Mouse (Mus musculus) urinary bladder, postnatal 25 days (tissue): Measurements from ENCODE around the gene Cnpy4.
"Not testable (repeated sequence)": the region's sequence is repeated elsewhere in the genome, so short reads cannot be mapped to it uniquely, and the experiment has no call there.

Experiments used
- DNase-seq: peaks from one replicate; pipeline ENCODE4 v3.0.0; 2022; ENCODE audit warnings: low spot score

Cnpy4 gene

DNA sequence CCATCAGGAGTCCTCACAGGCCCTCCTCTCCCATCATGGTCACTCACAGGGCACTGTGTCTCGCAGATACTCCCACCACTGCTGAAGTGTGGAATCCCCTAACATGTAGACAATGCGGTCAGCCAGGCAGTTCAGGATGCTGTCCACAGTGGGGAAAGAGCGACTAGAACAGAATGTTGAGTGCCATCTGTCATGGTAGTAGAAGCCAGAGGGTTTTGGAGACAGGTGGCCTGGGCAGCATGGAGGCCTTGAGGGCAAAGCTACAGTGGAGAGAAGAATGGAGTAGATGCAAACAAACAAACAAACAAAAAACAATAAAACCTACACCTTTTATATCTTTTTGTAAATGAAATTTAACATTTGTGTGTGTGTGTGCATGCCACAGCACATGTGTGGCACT lies 14.8 kb downstream of the Cnpy4 start:
- no peak for DNase-seq

DNA sequence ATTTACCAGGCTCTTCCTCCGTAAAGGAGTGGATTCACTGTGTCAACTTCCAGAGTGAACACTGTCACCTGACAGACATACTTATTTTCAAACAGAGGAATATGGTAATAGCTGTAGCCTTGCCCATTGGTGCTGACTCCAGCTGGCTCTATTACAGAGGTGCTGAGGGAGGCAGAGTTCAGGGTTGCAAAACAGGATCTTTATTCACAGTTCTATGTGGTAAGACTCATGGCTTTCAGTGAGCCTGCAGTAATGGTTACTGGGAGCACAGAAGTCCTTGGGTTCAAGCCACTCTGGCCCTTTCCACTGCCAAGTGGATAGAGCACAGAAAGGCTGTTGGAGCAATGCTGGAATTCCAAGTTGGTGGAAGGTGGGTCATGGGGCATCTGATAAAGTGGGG lies 20.0 kb downstream of the Cnpy4 start:
- no peak for DNase-seq

DNA sequence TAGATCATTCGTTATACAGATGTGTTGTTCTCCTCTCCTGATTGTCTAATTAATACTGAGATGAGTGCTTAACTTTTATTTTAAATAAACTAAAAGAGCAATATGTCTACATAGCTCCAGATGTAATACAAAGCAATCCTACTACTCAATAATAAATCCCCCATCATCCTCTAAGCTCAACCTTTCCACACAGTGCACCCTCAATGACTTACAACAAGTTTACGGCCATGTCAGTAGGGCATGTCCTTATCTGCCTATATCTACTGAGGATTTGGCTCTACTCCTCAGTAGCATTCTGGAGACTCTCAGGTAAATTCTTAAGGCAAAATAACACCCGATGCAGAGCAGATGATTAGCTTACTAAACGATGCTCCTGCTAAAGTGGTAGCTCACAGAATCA lies 20.6 kb downstream of the Cnpy4 start:
- DNase-seq: no peak

DNA sequence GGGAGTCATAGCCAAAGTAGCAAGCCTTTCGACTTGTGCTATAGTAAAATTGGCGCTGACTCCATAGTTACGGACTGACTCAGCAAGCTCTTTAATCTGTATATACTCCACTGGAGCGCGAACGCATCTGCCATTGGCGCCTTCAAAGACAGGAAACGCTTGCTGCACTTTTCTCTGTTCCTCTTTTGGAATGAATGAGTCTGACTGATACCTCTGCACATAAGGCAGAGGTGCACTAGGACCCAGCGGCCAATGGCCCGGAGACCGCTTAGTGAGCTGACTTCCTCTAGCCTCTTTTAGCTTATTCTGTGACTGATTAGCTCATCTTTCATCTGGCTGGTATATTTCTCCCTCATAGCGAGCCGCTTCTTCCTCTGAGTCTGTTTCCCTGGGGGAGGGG lies 29.3 kb downstream of the Cnpy4 start:
- DNase-seq: not testable (repeated sequence)

DNA sequence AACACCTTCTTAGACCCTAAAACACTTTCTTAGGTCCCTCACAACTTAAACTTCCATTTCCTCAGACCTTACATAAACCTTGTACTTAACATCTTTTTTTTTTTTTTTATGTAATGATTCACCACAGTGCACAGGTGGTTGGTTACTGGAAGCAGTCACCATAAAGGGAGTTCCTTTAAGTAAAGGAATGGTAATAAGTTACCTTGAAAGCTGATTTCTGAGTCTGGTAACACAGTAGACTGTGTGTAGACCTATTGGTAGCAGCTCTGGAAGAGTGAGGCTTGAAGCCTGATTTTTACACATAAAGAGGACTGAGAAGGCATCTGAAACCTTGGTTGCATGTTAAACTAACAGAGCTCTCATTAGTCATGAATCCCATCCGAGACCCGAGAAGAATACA lies 32.6 kb downstream of the Cnpy4 start:
- DNase-seq: no peak

DNA sequence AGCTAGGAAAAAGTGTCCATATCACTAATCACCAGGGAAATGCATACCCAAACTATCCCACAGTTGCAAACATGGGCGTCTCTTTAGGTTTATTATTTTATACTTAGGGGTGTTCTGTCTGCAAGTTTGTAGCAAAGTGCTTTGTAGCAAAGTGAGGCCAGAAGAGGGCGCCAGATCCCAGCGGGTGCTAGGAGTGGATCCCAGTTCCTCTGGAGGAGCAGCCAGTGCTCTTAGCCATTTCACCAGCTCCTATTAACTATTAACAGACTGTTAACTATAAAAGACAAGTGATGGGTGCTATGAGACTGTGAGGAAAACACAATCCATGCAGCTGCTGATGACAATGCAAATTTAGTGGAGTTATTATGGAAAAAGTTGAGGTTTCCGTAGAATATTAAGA lies 34.8 kb downstream of the Cnpy4 start:
- peak; percentile 91 for DNase-seq

DNA sequence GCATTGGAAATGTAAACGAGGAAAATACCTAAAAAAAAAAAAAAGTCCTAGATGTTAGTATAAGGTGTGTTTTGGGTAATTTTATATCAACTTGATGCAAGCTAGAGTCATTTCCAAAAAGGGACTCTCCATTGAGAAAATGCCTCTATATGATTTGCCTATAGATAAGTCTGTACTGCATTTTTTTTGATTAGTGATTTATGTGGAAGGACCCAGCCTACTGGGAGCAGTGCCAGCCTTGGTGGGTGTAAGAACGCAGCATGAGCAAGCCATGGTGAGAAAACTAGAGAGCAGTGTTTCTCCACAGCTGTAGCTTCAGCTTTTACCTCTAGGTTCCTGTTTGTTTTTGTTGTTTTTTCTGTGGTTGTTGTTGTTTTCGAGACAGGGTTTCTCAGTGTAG lies 36.0 kb downstream of the Cnpy4 start:
- no peak for DNase-seq

DNA sequence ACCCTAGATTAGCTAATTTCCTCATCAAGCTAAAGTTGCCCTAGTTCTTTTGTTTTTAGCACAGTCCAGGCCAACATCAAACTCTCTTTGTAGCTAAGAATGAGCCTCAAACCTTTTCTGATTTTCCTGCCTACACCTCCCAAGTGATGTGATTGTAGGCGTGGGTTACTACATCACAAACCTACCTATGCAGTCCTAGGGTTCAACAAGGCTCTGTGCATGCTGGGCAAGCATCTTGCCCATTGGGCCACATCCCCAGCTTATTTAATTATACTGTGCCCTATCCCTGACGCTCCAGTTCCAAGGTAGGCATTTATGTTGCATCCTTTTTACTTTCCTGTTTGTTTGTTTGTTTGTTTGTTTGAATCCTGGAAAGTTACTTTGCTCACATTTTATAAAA lies 38.4 kb downstream of the Cnpy4 start, which contains the start of gene Nxpe5:
Nxpe5 (plus strand) TSS at position 199 of the 400 bp plus-strand sequence.
- no peak for DNase-seq

DNA sequence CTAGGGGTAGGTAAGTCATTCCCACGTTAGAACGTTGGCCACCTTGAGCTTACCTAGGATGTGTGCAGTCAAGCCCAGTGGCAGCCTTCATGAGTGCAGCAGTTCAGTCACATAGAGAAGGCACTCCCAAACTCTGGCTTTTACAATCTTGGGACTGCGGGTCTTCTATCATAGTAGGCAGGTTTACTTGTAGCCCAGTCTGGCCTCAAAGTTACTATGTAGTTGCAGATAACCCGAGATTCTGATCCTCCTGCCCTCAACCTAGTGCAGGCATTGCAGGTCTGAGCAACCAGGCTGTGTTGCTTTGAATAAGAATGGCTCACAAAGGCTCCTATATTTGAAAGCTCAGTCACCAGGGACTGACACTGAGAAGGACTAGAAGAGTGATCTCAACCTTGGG lies 39.2 kb downstream of the Cnpy4 start:
- no peak for DNase-seq

DNA sequence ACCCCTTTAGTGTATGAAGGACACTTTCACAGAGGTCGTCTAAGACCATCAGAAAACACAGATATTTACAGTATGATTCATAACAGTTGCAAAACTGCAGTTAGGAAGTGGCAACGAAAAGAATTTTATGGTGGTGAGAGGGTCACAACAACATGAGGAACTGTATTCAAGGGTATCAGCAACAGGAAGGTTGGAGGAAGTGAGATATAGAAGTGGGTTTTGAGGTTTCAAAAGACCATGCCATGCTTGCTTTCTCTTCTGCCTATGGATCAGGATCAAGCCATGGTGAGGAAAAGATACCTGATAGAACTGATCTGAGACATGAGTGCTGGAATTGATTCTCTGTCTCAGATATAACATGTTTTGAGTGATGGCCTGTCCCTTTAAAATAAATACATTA lies 40.1 kb downstream of the Cnpy4 start:
- DNase-seq: no peak

DNA sequence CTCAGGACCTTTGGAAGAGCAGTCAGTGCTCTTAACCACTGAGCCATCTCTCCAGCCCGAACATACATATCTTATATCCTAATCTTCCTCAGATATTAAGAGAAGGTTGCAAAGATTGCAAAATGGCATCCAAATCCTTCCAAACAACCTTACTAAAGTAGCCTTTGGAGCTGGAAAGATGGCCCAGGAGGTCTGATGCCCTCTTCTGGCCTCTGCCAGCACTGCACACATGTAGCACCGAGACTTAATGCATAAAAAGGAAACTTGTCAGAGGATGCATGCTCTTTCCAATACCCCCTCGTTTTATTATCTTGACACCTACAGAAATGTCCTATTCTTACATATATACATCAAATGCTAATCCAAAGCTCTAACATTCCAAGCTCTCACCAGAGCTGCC lies 40.7 kb downstream of the Cnpy4 start:
- DNase-seq: no peak

DNA sequence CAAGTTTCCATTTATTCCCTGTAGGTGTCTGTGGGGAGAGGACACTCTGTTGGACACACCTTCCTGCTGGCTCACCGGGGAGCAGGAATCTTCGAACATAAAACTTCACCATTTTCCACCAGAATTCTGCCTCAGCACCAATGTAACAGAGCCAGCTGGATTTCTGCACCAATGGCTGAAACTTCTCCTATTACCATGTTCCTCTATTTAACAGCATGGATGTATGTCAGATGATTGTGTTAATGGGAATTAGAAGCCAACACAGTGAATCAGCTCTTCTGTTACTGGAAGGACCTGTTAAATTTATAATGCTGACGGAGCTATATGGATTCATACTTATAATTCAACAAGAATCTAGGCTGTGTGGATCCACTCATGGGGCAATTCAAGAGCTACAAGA lies 42.2 kb downstream of the Cnpy4 start:
- no peak for DNase-seq

DNA sequence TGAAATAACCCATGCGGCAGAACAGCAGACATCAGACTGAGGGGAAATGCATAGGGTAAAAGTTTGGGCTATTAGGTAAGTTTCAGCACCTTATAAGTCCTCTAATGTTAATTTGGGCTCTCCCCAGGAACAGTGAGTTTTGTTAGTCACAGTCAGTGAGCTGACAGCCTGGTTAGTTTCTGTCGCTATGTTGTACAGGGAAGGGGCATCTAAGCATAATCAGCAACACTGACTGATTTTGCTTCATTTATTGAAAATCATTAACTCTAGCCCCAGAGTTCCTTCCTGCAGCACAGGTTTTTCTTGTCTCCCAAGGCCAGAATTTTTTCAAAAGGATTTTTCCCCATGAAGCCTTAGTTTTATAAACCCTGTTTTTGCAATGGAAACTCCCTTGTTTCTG lies 46.5 kb downstream of the Cnpy4 start:
- no peak for DNase-seq

DNA sequence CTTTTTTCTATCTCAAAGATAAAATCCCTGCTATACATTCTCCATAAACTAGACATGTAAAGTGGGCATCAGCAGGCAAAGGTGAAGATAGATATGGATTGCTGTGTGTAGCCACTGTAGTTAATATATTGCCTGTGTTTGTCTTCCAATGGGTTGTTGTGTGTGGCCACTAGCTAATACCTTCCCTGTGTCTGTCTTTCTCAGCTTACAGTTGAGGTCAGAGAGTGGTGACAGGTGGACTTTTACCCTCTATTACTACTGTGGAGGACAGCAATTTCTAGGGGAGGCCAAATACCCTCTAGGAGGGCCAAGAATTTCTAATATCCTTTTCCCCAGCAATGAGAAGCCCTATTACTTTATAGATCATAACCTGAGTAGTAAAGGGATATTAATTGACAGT lies 46.9 kb downstream of the Cnpy4 start:
- DNase-seq: no peak

DNA sequence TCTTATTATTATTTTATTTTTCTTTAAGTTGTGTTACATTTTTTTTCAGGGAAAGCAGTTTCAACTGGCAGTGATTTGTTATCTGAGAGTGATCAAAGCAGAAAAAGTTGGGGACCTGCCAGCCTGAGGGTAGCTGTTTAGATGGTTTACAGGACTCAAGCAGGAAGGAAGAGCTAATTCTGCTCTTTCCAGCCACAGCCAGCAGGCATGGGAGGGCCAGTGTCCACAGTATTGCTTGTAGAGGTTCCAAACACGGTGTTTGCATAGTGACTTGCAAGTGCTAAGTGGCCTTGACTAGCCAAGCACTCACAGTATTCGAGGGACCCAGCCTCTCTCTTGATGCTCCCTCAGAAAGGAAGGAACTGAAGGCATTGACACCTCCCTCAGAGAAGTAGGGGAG lies 54.2 kb downstream of the Cnpy4 start:
- no peak for DNase-seq
